Mouse (Mus musculus) spleen, postnatal 4 days (tissue): ENCODE results near the gene Sdccag8.
"Not testable (repeated sequence)": the region's sequence is repeated elsewhere in the genome, so short reads cannot be mapped to it uniquely, and the experiment has no call there.

Experiments used
- DNase-seq, 2 experiments: peaks; one replicate each; pipeline ENCODE4 v3.0.0; 2022; ENCODE audit warnings: low spot score in 2 of 2

Sdccag8 gene

DNA sequence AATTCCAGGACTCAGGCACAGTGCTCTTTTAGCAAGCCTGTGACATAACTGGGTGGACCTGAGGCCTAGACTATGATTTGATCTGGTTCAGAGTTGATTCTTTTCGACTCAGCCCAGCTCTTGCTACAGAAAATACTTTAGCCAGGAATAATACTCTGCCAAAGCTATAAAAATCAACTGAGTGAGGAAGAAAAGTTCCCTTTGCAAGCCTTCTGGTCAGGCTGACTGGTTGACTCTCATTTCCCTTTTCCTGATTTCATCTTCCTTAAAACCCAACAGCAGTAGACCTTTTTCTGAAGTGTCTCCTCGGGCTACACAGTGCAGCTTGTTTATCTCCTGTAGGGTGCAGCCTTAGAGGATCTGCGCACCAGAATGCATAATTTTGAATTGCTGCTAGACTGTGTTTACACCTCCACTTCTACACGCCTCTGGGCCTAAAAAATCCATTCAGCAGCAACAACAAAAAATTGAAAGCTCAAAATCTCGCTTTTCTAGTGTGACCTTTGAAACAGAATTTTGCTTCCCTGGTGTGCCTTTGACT lies 13.6 kb downstream of the Sdccag8 start:
- no peak for DNase-seq

DNA sequence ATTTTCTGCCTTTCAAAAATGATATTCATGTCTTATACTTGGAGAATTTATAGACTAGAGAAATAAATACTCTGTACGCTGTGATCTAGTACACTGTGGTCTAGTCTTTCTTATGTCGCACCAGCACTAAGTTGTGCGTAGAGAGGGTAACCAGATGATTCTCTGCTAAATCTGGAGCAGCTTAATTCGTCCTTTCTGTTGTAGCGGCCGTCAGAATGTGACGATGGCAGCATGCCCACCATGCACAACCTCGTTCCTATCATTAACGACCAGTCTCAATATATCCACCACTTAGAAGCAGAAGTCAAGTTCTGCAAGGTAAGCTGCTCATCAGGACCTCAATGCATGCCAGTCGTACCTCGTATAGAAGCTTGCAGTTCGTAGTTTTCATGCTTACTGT lies 14.2 kb downstream of the Sdccag8 start:
- DNase-seq: no peak

DNA sequence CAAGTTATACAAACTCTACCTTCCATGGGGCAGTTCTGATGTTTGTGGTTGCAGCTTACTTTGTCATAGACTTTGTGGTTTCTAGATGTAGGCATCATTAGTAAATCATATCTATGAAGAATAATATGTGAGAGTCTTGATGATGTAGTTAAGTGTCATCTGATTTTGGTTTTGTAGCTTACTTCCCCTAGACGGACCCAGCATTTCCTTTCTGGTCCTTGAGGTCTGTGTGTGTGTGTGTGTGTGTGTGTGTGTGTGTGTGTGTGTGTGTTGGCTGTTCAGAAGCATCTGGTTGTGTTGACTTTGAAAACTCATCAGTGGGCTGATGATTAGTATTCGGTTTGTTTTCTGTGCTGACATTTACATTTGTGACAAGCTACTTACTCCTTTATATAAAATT lies 17.6 kb downstream of the Sdccag8 start:
- DNase-seq: no peak

DNA sequence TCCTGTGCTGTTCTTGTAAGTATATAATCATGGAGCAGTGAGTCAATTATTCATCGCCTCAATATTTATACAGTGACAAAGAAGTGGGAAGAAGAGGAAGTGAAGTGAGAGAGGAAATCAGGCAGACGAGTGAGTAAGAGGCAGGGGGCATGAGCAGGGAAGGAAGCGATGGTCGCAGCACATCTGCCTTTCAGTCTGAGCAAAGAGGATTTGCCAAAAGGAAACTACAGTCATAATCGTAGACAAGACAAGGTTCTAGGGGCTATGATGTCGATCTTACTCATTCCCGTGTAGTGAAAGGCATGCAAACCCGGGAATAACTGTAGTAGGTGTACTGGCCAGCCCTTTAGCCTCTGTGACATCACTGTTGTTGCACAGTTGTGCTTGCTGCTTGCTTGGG lies 18.1 kb downstream of the Sdccag8 start:
- DNase-seq: no peak

DNA sequence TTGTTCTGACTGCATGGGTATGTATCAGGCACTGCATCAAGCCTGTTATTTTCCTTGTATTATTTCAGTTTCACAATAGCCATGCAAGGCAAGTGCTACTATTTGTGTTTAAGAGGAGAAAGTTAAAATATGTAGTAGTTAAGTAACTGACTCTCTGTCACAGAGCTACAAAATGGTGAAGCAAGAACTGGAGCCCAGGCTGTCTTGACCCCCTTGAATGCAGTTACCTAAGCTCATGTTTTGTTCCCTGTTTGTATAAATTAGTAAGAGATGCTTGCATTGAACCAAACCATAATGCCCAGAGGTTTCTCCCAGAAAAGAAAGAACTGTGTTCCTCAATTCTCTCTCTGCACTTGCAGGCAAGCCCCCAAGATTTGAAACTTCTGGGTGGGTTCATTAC lies 18.8 kb downstream of the Sdccag8 start:
- no peak for DNase-seq

DNA sequence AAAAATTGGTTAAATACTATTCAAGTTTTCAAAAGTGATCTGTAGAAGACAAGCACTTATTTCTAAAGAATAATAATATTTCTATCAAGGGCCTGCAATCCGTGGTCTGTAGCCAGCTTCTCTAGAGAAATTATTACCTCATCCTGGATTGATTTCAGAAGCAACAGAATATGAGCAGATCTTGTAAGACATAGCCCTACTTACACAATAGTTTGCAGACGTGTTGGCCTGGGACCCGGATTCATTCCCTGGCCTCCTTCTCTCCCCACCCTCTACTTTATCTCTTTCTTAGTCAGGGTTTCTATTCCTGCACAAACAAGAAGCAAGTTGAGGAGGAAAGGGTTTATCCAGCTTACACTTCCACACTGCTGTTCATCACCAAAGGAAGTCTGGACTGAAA lies 19.5 kb downstream of the Sdccag8 start:
- DNase-seq: no peak

DNA sequence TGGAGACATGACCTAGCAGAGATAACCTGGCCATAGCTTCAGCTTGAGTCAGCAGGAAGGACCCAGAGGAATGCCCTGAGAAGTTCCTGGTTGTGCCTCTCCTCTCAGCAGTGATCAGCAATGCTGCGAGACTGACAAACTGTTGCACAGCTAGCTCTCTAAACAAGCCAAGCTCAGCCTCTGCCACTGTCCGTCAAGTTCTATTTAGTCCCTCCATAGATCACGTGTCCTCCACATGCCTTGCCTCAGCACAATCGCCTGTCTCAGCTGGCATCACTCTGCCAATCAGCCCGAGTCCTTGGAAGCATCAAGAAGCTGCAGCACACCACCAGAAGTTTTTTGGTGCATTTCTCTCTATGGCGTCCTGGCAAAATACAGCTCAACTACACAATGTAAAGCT lies 20.4 kb downstream of the Sdccag8 start:
- no peak for DNase-seq

DNA sequence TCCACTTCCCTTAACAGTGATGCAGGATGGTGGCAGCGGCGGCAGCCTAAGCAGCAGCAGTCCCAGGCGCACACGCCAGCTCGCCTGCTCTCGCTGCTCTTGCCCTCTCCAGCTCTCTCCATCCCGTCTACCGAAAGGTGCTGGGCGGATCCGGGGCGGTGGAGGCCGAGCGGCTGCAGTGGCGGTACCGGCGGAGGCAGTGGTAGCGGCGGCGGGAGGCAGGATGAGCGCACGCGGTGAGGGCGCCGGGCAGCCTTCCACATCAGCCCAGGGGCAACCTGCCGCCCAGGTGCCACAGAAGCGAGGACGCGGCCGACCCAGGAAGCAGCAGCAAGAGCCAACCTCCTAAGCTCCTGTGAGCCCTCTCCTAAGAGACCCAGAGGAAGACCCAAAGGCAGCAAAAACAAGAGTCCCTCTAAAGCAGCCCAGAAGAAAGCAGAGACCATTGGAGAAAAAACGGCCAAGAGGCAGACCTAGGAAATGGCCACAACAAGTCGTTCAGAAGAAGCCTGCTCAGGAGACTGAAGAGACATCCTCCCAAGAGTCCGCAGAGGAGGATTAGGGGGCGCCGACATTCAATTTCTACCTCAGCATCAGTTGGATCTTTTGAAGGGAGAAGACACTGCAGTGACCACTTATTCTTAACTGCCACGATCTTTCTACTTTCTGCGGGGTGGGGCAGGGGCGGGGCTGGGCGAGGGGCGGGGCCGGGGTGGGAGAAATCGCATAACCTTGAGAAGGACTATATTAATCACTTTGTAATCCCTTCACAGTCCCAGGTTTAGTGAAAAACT lies 21.2 kb downstream of the Sdccag8 start:
- no peak for DNase-seq

DNA sequence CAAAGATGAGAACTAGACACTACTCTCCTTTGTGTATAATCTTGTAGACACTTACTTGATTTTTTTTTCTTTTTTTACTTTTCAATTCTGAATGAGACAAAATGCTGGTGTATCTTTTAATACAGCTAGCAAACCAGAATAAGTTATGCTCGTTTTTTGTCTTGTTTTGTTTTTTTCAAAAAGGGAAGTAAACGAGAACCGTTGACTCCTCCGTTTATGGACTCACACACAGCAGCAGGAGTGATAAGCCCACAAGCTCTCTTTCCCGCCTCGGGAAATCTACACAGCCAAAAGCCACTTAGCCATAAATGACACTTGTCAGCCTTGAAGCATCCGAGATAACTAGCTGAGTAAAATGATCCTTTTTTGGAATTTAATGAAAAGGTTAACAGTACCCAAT lies 22.1 kb downstream of the Sdccag8 start:
- DNase-seq: not testable (repeated sequence)

DNA sequence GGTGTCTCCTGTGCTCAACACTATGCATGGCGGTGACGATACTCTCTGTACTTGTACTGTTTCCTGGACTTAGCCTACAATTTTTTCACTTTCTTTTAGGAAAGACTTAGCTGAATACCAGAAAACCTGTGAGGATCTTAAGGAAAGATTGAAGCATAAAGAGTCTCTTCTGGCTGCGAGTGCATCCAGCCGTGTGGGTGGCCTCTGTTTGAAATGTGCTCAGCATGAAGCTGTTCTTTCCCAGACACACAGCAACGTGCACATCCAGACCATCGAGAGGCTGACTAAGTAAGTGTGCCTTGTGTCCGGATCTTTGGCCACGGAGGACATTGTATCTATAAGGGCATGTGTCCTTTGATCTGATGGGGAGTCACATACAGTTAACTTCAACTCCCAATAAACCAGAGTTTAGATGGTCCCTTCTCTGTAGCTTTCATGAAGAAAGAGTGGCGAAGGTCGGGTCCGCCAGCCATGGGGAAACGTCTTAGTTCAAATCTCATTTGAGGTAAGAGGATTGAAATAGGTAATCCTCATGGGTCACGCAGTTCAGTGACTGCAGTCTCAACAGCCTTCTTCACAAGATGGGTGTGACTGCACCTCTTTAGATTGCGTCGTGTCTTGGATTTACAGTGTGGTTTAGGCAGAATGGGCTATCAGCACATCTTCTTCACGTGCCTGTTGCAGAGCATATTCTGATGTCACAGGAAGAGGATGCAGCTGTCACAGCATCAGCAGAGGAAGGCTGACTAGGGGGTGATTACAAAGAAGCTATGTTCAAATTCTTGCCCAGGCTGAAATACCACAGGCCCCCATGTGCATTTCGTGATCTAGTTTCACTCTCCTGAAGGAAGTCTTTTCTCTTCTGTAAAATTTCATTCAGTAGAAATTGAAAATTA lies 30.9 kb downstream of the Sdccag8 start:
- DNase-seq: no peak

DNA sequence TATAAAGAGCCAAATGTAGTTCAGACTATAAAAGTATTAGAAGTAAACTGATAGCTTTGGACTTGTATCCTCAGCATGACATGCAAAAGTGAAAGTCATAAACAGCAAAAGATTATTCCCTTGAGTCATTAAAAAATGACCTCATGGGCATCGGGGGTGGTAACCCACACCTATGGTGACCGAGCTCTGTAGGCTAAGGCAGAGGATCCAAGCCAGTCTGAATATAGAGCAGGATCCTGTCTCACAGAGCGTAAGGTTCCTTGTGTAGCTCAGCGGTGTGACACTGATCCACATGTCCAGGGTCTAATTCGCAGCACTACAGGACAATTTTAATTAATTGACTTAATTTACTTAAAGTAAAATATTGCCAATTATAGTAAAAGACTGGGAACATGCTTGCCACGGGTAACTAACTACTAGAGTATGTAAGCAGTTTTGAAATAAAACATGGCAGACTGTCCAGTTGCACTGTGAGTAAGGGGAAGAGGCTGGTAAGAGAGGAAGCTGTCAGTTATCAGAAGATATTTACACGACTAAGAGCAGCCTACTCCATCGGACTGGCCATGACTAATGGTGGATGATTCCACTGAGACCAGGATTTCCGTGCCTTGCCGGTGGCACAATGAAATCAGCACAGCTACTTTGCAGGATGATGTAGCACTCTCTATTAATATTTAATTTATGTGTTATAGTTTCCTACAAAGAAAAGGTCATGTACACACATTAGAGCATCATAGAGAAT lies 32.8 kb downstream of the Sdccag8 start:
- DNase-seq: no peak

DNA sequence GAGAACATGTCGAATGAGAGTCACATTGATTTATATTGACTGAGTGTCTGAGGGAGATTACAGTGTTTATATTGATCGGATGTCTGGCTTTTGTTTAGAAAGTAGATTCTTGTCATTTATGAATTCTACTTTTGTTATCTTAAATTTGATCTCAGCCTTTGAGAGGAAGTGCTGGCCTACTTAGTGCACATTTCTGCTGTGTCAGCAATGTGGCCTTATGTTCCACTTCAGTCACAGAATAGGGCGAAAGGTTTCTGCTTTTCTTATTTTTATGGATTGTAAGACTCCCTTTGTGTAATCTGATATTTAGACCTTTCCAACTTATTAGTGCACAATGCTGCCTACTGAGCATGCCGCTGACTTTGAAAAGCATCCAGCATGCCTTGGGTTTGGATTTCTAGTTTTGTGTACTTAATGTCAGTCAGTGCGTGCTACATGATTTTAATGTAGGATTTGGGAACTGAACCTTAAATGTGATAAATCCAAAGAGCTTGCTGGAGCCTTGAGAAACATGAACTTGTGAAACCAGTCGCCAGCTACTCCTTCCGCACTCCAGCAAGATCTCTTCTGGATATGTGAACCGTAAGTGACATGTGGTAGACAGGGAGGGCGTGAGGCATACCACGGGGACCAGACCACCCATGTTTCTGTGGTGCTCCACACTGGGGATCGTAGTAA lies 34.3 kb downstream of the Sdccag8 start:
- DNase-seq: no peak

DNA sequence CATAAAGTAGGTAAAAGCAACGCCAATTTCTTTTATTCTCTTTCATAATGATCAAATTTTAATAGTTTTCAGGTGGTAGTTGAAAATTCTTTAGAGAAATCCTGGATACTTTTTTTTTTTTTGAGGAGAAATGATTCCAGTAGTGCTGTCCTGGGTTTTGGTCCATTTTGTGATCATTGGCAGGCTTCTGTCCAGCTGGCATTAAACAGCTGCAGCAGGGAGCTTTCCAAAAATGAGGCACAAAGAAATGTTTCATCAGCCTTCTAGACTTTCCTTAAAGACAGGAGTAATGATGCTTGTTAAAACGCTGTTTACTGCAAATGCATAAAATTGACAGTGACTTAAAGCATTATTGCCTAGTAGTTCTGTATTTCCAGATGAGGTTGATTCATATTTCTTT lies 34.9 kb downstream of the Sdccag8 start:
- DNase-seq: no peak

DNA sequence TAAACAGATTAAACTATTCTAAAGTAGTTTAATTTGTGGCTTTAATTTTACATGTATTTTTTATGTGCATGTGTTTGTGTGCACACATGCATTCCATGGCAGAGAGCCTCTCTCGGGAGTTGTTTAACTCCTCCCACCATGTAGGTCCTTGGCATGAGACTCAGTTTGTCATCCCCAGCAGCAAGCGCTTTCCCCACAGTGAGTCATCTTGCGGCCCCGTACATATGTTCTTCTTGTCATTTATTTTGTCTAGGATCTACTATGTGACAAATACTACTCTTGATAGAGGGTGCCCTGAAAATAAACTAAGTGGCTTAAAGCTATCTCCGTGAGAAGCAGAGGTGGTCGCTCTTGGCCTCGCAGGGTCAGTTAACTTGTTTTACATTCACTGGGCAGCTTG lies 36.9 kb downstream of the Sdccag8 start:
- DNase-seq: no peak

DNA sequence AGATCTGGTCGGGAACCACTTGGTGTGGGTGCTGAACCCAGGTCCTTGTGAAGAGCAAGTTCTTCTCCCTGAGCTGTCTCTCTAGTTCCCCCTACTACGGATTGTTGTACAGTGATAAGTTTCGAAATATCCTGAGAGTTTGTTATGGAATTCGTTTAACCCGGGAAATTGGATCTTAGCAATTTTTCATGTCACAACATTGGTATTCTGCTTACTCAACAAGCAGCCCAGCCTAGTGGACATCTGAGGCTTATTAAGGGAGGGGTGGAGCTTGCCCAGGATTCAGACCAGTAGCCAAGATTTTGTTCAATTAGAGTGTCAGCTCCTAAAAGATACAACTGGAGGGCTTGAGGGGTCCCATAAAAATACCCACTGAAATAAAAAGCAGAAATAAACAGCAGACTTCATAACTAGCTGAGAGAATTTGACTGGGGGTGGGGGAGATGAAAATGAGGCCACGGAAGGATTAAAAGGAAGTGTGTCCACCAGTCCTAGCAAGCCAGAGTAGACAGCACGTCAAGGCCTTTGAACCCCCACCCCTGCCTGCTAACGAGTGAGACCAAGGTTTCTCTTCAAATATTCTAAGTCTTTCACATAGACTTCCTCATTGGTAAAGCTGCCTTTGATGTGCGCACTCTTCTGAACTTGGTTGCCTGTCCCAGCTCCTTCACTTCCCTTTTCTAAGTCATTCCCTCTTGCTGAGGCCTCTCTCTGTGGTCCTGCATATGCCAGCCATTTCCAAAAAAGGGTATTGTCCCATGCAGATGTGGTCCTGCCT lies 38.5 kb downstream of the Sdccag8 start:
- DNase-seq: no peak

DNA sequence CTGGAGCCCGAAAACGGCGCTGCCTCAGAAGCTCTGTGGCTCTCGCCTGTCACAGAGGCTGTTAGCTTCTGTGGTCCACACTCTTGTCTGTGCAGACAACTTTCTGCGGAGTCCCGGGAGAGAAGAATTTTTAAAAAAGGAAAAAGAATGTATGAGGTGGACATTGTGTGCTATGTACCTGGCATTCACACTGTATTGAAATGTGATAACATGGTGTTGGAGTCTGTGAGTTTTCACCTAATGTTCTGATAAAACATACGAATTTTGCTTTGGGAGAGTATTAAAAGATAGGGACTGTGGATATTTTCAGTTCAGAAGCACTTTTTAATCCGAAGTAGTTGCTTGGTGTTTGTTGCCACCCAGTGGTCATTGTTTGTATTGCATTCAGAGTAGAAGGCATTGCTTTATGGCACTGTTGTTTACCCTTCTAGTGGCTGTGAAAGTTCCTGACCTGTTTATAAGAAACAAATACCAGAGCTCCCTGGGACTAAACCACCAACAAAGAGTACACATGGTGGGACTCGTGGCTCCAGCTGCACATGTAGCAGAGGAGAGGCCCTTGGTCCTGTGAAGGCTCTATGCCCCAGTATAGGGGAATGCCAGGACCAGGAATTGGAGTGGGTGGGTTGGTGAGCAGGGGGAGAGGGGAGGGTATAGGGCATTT lies 47.7 kb downstream of the Sdccag8 start:
- peak; percentile 53 to 75 for DNase-seq

DNA sequence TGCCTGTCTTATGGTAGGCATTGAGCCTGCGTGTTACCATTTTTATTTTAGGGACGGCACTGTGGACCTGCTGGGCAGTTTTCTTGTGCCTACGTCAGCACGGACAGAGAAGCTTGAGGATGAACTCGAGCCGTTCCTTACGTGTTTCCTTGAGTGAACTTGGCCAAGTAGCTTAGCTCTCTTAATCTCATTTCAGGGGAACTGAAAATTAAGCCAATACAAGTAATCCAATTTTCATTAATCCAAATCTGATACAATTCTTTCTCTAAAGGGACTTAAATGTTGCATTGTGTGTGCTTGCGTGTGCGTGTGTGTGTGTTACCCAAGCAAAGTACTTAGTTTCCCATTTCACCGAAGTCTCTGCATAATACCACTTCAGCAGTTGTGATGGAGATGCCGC lies 56.0 kb downstream of the Sdccag8 start:
- DNase-seq: no peak

DNA sequence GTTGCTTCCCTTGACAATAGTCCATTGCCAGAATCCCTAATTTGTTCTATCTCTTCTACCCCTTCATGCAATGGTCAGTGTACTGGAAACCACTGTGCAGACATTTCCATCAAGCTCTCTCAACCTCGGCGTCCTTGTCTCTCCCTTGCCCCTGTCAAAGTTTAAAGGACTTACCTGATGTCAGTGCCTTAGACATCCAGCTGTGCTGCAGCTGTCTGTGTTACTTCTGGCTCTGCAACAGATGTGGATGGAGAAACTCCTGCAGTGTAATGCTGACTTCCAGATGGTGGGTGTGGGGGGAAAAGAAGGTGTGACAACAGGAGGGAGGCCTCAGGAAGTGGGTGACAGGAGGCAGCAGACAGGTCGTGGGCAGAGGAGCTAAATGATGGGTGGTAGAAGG lies 57.5 kb downstream of the Sdccag8 start:
- no peak for DNase-seq

DNA sequence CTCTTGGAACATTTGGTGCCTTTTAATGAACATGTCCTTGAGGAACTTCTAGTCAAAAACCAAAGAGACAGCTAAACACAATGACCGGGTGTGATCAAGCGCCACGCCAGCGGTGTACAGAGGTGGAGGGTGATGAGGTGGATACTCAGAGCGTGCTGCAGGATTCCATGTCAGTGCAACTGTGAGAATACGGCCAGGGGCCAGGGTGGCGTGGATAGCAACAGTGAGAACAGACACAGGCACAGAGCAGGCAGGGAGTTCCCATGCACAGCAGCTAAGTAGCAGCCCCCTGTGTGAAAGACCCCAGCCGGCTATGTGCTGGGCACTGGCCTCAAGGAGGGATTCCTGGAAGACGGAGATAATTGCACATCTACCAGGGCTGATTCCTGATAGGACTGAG lies 59.0 kb downstream of the Sdccag8 start:
- DNase-seq: no peak

DNA sequence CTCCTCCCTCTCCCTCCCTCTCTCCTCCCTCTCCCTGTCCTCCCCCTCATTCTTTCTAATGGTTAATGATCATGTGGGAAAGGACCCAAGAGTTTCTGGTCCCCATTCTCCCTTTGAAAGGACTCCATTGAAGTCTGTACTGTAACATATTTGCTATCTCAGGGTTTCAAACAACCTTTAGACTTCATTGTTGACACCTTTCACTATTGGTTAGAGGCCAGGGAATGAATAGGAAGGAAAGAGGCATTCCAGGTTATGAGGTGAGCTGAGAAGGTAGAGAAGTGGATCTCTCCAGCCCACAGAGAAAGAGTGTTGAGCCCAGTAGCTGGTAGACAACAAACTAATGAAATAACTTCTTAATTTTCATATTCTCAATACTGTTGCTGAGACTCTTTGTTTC lies 59.7 kb downstream of the Sdccag8 start:
- DNase-seq: no peak
